Mouse (Mus musculus) adrenal gland, adult (tissue): ENCODE data around the gene Cabp1.
"Not testable (repeated sequence)": the region's sequence is repeated elsewhere in the genome, so short reads cannot be mapped to it uniquely, and the experiment has no call there.

Source experiments
- DNase-seq, 2 experiments: peaks; one replicate each; pipeline ENCODE4 v3.0.0; 2022 to 2023; ENCODE audit warnings: low spot score in 1 of 2; ENCODE audit not compliant: inconsistent age in 2 of 2

Gene Cabp1

GRCm38 (mm10) chr5:115177866-115178265 is 16.3 kb downstream of the Cabp1 start:
- no peak for DNase-seq

DNA sequence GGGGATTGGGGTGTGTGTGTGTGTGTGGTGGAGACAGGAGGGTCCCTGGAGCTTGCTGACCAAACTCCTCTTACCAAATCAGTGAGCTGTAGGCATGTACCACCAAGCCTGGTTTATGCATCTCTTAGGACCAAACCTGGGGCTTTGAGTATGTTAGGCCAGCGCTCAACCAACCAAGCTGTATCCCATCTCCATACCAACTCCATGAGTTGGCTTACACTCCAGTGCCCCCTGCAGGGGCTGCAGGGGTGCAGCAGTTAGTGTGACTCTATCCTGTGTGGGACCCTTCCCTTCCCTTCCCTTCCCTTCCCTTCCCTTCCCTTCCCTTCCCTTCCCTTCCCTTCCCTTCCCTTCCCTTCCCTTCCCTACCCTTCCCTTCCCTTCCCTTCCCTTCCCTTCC is 19.6 kb downstream of the Cabp1 start:
- DNase-seq: no peak

GRCm38 (mm10) chr5:115170150-115170549 is 24.0 kb downstream of the Cabp1 start:
- no peak for DNase-seq

- no peak for DNase-seq
Observed at GRCm38 (mm10) chr5:115168641-115169415, 25.4 kb downstream of the Cabp1 start.

DNA sequence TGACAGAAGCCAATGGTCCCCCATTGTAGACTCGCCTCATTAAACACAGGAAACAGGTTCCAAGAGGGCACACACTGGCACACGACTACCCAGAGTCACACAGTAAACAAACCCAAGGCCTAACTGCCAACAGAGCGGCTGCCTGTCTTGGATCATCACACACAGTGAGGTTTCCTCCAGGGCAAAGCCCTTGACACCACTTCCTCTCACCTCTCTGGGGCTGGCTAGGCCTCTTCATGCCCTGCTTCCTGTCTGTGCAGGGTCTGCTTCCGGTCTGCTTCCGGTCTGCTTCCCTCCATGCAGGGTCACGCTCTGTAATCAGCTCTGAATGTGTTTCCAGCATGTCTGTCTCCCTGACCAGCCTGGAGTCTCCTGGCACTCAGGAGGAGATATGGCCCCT is 26.8 kb downstream of the Cabp1 start:
- DNase-seq: no peak

DNA sequence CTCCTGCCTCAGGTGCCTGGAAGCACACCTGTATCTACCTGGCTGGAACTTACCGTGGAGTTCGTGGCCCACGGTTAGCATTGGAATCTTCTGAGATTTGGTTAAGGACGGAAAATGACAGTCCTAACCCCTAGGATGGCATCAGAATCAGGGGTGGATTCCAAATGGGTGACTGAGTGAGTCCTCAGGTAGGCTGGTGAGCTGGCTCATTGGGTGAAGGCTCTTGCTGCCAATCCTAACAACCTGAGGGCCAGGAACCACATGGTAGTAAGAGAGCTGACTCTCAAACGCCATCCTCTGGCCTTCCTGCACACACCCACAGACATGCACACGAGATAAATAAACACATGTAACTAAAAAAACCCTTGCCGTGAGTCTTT is 27.4 kb downstream of the Cabp1 start:
- no peak for DNase-seq

DNA sequence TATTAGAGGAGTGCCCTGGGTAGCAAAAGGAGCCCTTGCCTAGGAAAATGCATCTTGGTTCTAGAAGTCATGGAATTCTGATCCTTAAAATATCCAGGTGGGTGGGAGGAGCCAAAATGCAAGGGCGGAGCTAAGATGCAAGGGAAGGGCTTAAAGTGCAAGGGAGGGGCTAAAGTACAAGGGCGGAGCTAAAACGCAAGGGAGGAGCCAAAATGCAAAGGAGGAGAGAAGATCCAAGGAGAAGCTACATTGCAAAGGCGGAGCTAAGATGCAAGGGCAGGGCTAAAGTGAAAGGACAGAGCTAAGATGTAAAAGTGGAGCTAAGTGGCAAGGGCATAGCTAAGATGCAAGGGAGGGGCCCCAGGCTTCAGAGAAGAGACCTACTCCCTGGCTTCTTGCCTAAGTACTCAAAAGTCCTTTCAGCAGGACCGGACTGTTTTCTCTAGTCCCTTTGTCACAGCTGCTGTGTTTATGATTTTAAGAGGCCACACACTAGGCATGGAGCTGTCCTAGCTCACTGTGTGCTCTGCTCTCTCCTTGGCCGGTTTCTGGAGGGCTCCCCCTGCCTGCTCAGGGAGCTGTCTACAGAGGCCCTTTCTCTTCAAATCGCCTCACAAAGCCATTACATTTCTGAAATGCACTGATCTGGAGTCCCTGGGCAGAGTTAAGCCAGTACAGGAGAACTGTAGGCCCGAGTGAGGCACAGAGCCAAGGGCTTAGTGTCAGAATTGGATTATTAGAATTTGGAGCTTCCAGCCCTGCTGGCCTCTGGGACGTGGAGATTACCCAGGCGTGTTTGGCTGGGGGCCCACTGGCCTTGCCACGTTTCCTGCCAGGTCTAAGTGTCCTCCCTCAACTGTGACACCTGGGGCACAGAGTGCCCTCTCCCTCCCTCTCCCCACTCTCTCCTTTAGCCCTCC is 28.0 kb downstream of the Cabp1 start:
- peak in 1 of 2 experiments; percentile 64 for DNase-seq

- DNase-seq: no peak
Observed at GRCm38 (mm10) chr5:115165351-115165750, 28.8 kb downstream of the Cabp1 start.

- not testable (repeated sequence) for DNase-seq
Observed at GRCm38 (mm10) chr5:115164446-115164845, 29.7 kb downstream of the Cabp1 start.

GRCm38 (mm10) chr5:115163563-115163962 is 30.6 kb downstream of the Cabp1 start:
- peak; percentile 71 to 85 for DNase-seq

- DNase-seq: not testable (repeated sequence)
Observed at GRCm38 (mm10) chr5:115161940-115162279, 32.3 kb downstream of the Cabp1 start.

DNA sequence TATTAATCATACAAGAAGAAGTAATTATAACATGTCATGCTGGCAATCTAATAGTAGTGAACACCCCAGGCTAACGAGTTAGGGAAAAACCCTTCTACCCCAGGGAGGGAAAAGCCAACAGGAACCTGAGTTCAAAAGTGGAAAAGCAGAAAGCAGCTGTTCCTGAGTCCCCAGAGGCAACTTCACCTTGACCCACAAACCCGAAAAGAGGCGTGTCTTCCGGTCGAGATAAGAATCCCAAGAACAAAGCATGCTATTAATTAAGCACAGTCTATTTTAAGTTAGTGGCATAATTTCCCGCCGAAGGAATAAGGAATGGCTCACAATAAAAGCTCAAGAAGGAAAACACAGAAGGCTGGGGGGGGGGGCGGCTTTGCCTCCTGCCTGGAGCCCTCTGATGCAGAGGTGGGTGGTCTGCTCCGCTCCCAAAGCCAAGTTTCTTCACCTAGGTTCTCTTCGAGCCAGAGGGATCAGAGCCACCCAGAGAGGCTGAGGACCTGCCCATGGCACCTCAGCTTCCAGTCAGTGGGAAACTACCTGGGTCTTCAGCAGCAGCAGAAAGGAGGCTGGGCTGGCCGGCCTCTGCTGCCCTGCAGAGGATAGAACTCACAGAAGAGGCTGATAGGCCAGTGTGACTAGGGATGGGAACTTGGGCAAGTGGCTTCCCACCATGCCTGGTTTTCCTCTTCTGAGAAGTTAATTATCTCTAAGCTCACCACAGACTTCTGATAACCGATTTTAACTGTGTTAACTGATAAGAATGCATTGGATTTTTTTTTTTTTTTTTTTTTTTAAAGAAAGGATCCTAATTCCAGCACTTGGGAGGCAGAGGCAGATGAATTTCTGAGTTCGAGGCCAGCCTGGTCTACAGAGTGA is 32.9 kb downstream of the Cabp1 start:
- DNase-seq: peak; percentile 64 to 87

GRCm38 (mm10) chr5:115160655-115161054 is 33.5 kb downstream of the Cabp1 start:
- DNase-seq: no peak

DNA sequence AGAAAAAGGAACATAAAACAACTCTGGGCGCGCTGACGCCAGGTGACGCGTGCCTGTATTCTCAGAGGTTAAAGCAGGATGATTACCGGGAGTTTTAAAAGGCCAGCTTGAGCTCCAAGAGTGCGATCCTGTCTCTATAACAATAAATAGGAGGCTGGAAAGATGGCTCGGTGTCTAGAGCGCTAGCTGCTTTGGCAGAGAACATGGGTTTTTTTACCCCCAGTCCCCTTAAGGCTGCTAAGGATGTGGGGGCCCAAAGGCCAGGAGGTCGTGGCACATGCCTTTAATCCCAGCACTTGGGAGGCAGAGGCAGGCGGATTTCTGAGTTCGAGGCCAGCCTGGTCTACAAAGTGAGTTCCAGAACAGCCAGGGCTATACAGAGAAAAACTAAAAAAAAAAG is 35.0 kb downstream of the Cabp1 start:
- DNase-seq: no peak

- DNase-seq: peak; percentile 99 to 100
Observed at GRCm38 (mm10) chr5:115158040-115158983, 35.9 kb downstream of the Cabp1 start, which contains the start of gene Mlec. Gene Mlec (minus strand): TSS chr5:115158179.

DNA sequence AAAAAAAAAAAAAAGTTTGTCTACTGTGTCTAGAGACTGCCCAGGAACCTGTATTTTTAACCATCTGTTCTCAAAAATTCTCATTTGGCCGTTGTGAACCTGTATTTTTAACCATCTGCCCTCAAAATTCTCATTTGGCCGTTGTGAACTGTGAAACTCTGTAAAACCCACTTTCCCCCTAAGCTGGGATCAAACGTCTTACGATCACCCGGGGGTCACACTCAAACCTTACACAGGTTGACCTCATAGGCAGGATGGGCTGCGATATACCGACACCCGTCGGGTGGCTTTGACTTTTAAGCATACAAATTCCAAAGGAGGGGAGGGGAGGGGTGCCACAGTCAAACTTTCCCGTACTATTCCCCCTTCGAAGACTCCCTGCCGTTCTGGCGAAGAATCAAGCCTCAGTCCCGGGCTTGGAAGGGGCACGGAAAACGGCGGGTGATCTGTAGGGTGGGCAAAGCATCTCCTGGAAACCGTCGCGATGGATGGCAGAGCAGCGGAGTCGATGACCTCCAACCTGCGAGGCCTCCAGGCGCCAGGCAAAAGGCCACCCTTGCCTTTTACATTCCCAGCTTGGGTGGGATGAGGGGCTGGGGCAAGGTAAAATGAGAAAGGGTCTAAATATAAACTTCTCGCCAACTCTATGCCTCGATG is 37.1 kb downstream of the Cabp1 start:
- peak; percentile 45 to 73 for DNase-seq

DNA sequence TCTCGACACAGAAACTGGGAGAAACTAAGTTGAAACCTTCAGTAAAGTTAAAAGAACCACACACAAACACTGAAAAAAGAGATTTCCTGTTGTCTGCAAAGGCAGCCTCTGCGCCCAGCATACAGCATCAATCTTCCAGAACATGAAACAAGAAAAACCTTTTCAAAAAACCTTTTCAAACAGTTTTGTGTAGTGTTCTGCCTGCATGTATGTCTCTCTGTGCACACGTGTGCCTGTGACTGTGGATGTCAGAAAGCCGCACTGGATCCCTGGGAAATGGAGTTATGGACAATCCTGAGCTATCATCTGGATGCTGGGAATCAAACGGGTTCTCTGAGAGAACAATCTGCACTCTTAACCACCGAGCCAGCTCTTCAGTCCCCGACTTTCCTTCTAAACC is 37.8 kb downstream of the Cabp1 start:
- no peak for DNase-seq

- DNase-seq: no peak
Observed at GRCm38 (mm10) chr5:115155831-115156230, 38.4 kb downstream of the Cabp1 start.

GRCm38 (mm10) chr5:115155156-115155631 is 39.0 kb downstream of the Cabp1 start:
- DNase-seq: peak in 1 of 2 experiments; percentile 66
